Mouse (Mus musculus): ENCODE results near the gene Stard7. TPM values are rescaled to one million over a fixed set of nuclear protein-coding genes. Genes with fewer than 3 reads are reported as not detected.

Stard7 gene
- total and polyA plus RNA-seq, 2 experiments from 2014 or later, result 110 to 178 TPM

- H3K4me3 ChIP-seq (ENCODE audit: low read depth, low read length), result no peak overlapping the region
- WGBS, result 48% methylated on average over 11 of the region's 11 CpGs
- no peak overlapping the region for H3K27ac ChIP-seq (ENCODE audit: low read depth, low read length)
- peaks cover 15% of the 10 kb centered on the region for H3K27me3 ChIP-seq (ENCODE audit: insufficient read depth, low read length)
- DNase-seq (no peak), ATAC-seq (no peak)
- no peaks in the 10 kb centered on the region for H3K4me1 ChIP-seq (ENCODE audit: insufficient read depth)
- H3K4me2 ChIP-seq (ENCODE audit: low read depth), result no peak overlapping the region
- no peaks in the 10 kb centered on the region for H3K9me3 ChIP-seq (ENCODE audit: low read length)
- H3K36me3 ChIP-seq (ENCODE audit: insufficient read depth), result no peaks in the 10 kb centered on the region
- TF ChIP-seq CTCF (IDR thresholded peaks at IDR 0.05; ENCODE audit: low read depth), result no peak
- H3K9ac ChIP-seq, result no peak overlapping the region
Measured at GRCm38 (mm10) chr2:127335078-127335541, 65.1 kb downstream of the Stard7 start.

GRCm38 (mm10) chr2:127335767-127336496 is 65.9 kb downstream of the Stard7 start, which contains the start of gene Dusp2:
Gene Dusp2, plus strand, starts transcription at chr2:127336159.
- H3K9ac ChIP-seq, result peak within 1 kb of the TSS; percentile 69
- H3K4me3 ChIP-seq (ENCODE audit: low read depth, low read length), result peak within 1 kb of the TSS; percentile 61
- H3K4me2 ChIP-seq (ENCODE audit: low read depth), result peak within 1 kb of the TSS; percentile 89

GRCm38 (mm10) chr2:127336497-127336832 is 66.4 kb downstream of the Stard7 start:
- DNase-seq, result no peak
- WGBS, result 7% methylated on average over 33 of the region's 33 CpGs
- H3K9ac ChIP-seq, result peak overlapping the region; percentile 69
- no peak for ATAC-seq
- H3K9me3 ChIP-seq (ENCODE audit: low read length), result no peaks in the 10 kb centered on the region
- H3K4me1 ChIP-seq (ENCODE audit: insufficient read depth), result no peaks in the 10 kb centered on the region
- H3K36me3 ChIP-seq (ENCODE audit: insufficient read depth), result no peaks in the 10 kb centered on the region
- TF ChIP-seq CTCF (IDR thresholded peaks at IDR 0.05; ENCODE audit: low read depth), result no peak
- H3K27me3 ChIP-seq (ENCODE audit: insufficient read depth, low read length), result peaks cover 15% of the 10 kb centered on the region
- H3K4me2 ChIP-seq (ENCODE audit: low read depth), result peak overlapping the region; percentile 89
- H3K4me3 ChIP-seq (ENCODE audit: low read depth, low read length), result peak overlapping the region; percentile 61
- H3K27ac ChIP-seq (ENCODE audit: low read depth, low read length), result no peak overlapping the region

More at GRCm38 (mm10) chr2:127335767-127336496, 65.9 kb downstream of the Stard7 start, which contains the start of gene Dusp2:
- DNase-seq (peak; percentile 77), ATAC-seq (peak; percentile 86)
- Histone ChIP-seq H3K4me1 (ENCODE audit: insufficient read depth) (no peaks in the 10 kb centered on the region), H3K9me3 (ENCODE audit: low read length) (no peaks in the 10 kb centered on the region), H3K27ac (ENCODE audit: low read depth, low read length) (no peak within 1 kb of the TSS), H3K36me3 (ENCODE audit: insufficient read depth) (no peaks in the 10 kb centered on the region), H3K27me3 (ENCODE audit: insufficient read depth, low read length) (peaks cover 15% of the 10 kb centered on the region)
- WGBS, result 2% methylated on average over 74 of the region's 76 CpGs
- no peak for TF ChIP-seq CTCF (IDR thresholded peaks at IDR 0.05; ENCODE audit: low read depth)

DNA sequence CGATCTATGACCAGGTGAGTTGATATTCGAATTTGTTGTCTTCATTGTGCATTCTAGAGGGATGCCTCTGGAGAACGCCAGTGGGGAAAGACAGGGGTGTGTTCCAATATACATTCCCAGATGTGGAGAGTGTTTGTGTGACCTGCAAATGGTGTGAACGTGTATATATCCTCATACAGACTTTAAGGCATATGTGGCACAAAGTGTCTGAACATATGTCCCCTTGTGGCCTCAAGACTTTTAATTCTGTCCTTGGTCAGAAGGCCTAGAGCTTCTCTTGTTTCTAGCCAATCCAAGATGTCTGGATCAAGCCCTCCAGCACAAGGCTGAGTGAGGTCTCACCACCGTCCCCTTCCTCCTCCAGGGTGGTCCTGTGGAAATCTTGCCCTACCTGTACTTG is 66.9 kb downstream of the Stard7 start:
- H3K9ac ChIP-seq, result peak overlapping the region; percentile 69
- H3K4me3 ChIP-seq (ENCODE audit: low read depth, low read length), result peak overlapping the region; percentile 61
- no peak overlapping the region for H3K27ac ChIP-seq (ENCODE audit: low read depth, low read length)
- H3K9me3 ChIP-seq (ENCODE audit: low read length), result no peaks in the 10 kb centered on the region
- no peak for ATAC-seq
- peak; percentile 2 for DNase-seq
- TF ChIP-seq CTCF (IDR thresholded peaks at IDR 0.05; ENCODE audit: low read depth), result no peak
- no peaks in the 10 kb centered on the region for H3K36me3 ChIP-seq (ENCODE audit: insufficient read depth)
- 46% methylated on average over 5 of the region's 5 CpGs for WGBS
- peaks cover 15% of the 10 kb centered on the region for H3K27me3 ChIP-seq (ENCODE audit: insufficient read depth, low read length)
- peak overlapping the region; percentile 89 for H3K4me2 ChIP-seq (ENCODE audit: low read depth)
- H3K4me1 ChIP-seq (ENCODE audit: insufficient read depth), result no peaks in the 10 kb centered on the region

DNA sequence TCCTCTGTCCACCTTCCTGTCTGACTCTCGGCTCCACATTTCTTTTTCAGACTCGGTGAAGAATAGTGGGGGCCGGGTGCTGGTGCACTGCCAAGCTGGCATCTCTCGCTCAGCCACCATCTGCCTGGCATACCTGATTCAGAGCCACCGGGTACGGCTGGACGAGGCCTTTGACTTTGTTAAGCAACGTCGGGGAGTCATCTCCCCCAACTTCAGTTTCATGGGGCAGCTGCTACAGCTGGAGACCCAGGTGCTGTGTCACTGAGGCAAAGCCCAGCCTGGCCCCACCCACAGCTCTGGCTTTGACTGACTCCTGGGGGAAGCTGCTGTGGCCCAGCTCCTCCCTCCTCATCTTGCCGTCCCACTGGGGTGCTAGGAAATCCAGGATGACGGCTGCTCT is 67.5 kb downstream of the Stard7 start:
- peak overlapping the region; percentile 89; the same call in 1 of the 2 replicates for H3K4me2 ChIP-seq (ENCODE audit: low read depth)
- no peak for DNase-seq
- no peaks in the 10 kb centered on the region for H3K4me1 ChIP-seq (ENCODE audit: insufficient read depth)
- no peaks in the 10 kb centered on the region for H3K9me3 ChIP-seq (ENCODE audit: low read length)
- WGBS, result 66% methylated on average over 11 of the region's 11 CpGs
- no peak for TF ChIP-seq CTCF (IDR thresholded peaks at IDR 0.05; ENCODE audit: low read depth)
- H3K36me3 ChIP-seq (ENCODE audit: insufficient read depth), result no peaks in the 10 kb centered on the region
- no peak overlapping the region for H3K9ac ChIP-seq
- H3K4me3 ChIP-seq (ENCODE audit: low read depth, low read length), result no peak overlapping the region
- no peak for ATAC-seq
- H3K27ac ChIP-seq (ENCODE audit: low read depth, low read length), result no peak overlapping the region
- peaks cover 15% of the 10 kb centered on the region for H3K27me3 ChIP-seq (ENCODE audit: insufficient read depth, low read length)

DNA sequence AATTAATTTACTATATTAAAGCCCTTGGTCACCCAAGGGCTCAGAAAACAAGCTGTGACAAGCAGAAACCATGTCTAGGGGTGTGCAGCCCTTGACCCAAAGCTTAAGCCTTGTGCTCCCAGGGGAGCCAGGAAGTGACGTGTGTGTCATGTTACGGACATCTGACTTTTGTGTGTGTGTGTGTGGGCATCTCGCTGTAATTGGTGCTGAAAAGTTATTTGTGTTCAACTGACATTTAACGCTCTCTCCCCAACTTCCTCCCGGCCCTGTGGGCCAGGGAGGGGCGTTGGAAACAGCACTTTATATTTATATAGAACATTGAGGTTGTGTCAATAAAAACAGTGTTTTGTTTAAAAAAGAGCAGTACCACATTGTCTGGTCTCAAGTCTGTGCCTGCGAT is 68.0 kb downstream of the Stard7 start:
- no peak for ATAC-seq
- 75% methylated on average over 7 of the region's 7 CpGs for WGBS
- Histone ChIP-seq H3K4me1 (ENCODE audit: insufficient read depth) (no peaks in the 10 kb centered on the region), H3K4me3 (ENCODE audit: low read depth, low read length) (no peak overlapping the region), H3K27me3 (ENCODE audit: insufficient read depth, low read length) (peaks cover 15% of the 10 kb centered on the region), H3K4me2 (ENCODE audit: low read depth) (no peak overlapping the region), H3K27ac (ENCODE audit: low read depth, low read length) (no peak overlapping the region), H3K9me3 (ENCODE audit: low read length) (no peaks in the 10 kb centered on the region), H3K9ac (no peak overlapping the region), H3K36me3 (ENCODE audit: insufficient read depth) (no peaks in the 10 kb centered on the region)
- DNase-seq, result no peak
- no peak for TF ChIP-seq CTCF (IDR thresholded peaks at IDR 0.05; ENCODE audit: low read depth)

- peak within 1 kb of the TSS; percentile 89; the same call in 1 of the 2 replicates for H3K4me2 ChIP-seq (ENCODE audit: low read depth)
- no peak for ATAC-seq
- 92% methylated on average over 4 of the region's 4 CpGs for WGBS
Measured at GRCm38 (mm10) chr2:127338416-127338815, 68.4 kb downstream of the Stard7 start, which contains the start of gene Astl. Gene Astl, plus strand, starts transcription at chr2:127338639.

More at GRCm38 (mm10) chr2:127338416-127338815, 68.4 kb downstream of the Stard7 start, which contains the start of gene Astl:
- H3K4me1 ChIP-seq (ENCODE audit: insufficient read depth), result no peaks in the 10 kb centered on the region
- H3K36me3 ChIP-seq (ENCODE audit: insufficient read depth), result no peaks in the 10 kb centered on the region
- no peak for DNase-seq
- H3K27me3 ChIP-seq (ENCODE audit: insufficient read depth, low read length), result peaks cover 15% of the 10 kb centered on the region
- no peak for TF ChIP-seq CTCF (IDR thresholded peaks at IDR 0.05; ENCODE audit: low read depth)
- no peak within 1 kb of the TSS for H3K27ac ChIP-seq (ENCODE audit: low read depth, low read length)
- no peak within 1 kb of the TSS for H3K9ac ChIP-seq
- no peak within 1 kb of the TSS for H3K4me3 ChIP-seq (ENCODE audit: low read depth, low read length)
- H3K9me3 ChIP-seq (ENCODE audit: low read length), result no peaks in the 10 kb centered on the region
